Mouse (Mus musculus) C2C12 (cell line): ENCODE results near the gene Man2a2. TPM values are rescaled to one million over a fixed set of nuclear protein-coding genes. Genes with fewer than 3 reads are reported as not detected.
A peak's percentile ranks its signal among the peaks of the same experiment; 100 is the strongest.

ENCODE experiments used
- H3K27me3 ChIP-seq: one replicate; pipeline ENCODE4 v1.6.1; 2011; ENCODE audit not compliant: control insufficient read depth, insufficient read depth, insufficient read length
- H3K36me3 ChIP-seq: one replicate; pipeline ENCODE4 v1.6.1; 2011; ENCODE audit not compliant: control insufficient read depth, insufficient read depth
- H3K4me3 ChIP-seq: one replicate; pipeline ENCODE4 v1.5.1; 2011; ENCODE audit warnings: mild to moderate bottlenecking, control low read depth; ENCODE audit not compliant: poor library complexity, insufficient read depth, severe bottlenecking
- H3K79me2 ChIP-seq: one replicate; pipeline ENCODE4 v1.6.1; 2011; ENCODE audit not compliant: control insufficient read depth, insufficient read depth
- H3K79me3 ChIP-seq: one replicate; pipeline ENCODE4 v1.6.1; 2011; ENCODE audit warnings: low read depth, control low read depth
- H3ac ChIP-seq: one replicate; pipeline ENCODE3; 2011; ENCODE audit warnings: low read depth; ENCODE audit not compliant: control insufficient read depth, insufficient read length
- CEBPB ChIP-seq: IDR thresholded peaks from one replicate; pipeline ENCODE4 v1.6.1; 2011; ENCODE audit warnings: low read depth, mild to moderate bottlenecking, control low read depth, moderate library complexity
- CTCF ChIP-seq: IDR thresholded peaks from one replicate; pipeline ENCODE4 v1.5.1; 2011; ENCODE audit not compliant: control insufficient read depth, insufficient read depth, insufficient read length
- FOSL1 ChIP-seq: IDR thresholded peaks from one replicate; pipeline ENCODE4 v1.8.0; 2011; ENCODE audit warnings: mild to moderate bottlenecking, low read length; ENCODE audit not compliant: poor library complexity, insufficient read depth, severe bottlenecking
- MAX ChIP-seq: IDR thresholded peaks from one replicate; pipeline ENCODE4 v1.6.1; 2011; ENCODE audit warnings: mild to moderate bottlenecking, control low read depth
- MYOD1 ChIP-seq: IDR thresholded peaks from one replicate; pipeline ENCODE4 v1.6.1; 2011; ENCODE audit warnings: low read depth; ENCODE audit not compliant: control insufficient read depth, insufficient read length
- MYOG ChIP-seq: IDR thresholded peaks from one replicate; pipeline ENCODE4 v1.6.1; 2011; ENCODE audit not compliant: control insufficient read depth, insufficient read length; ENCODE audit errors: extremely low read depth
- USF1 ChIP-seq: IDR thresholded peaks from one replicate; pipeline ENCODE4 v1.6.1; 2011; ENCODE audit warnings: low read depth, mild to moderate bottlenecking, control low read depth, moderate library complexity
- polyA plus RNA-seq: library from polyadenylated mRNA; unstranded; fragments of >200 nt; fragmentation: generic; extraction: Trizol; gene quantifications from one replicate; pipeline ENCODE4 v1.2.1, GENCODE M21; 2012; ENCODE audit warnings: missing spikeins

Man2a2 gene
- polyA plus RNA-seq, 1 experiment, result 21.5 TPM

DNA sequence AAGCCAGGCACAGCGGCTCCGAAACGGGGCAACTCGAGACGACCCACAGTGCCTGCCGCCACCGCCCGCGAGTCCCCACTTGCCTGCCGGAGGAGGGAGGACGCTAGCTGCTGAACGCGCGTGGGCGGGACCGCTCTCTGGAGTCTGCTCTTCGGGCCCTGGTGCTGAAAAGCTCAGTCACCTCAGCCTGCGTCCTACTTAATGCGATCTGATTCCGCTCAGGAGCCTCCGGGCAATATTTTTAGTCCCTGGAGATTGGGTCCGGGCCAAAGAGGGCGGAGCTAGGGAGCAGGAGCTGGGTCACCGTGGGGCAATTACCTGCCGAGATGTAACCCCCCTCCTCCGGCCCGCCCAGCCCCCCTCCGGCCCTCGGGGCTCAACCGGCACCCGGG lies 530 bp downstream of the Man2a2 start:
- peak overlapping the region; percentile 49 for H3K4me3 ChIP-seq
- H3ac ChIP-seq, result peak overlapping the region; percentile 88
- H3K79me3 ChIP-seq, result no peaks in the 10 kb centered on the region
- H3K36me3 ChIP-seq, result peaks cover 8% of the 10 kb centered on the region
- H3K79me2 ChIP-seq, result no peaks in the 10 kb centered on the region
- H3K27me3 ChIP-seq, result no peaks in the 10 kb centered on the region
- TF ChIP-seq FOSL1 (no peak), MYOG (no peak), CTCF (no peak), MAX (no peak), MYOD1 (no peak), CEBPB (no peak), USF1 (no peak)

- peaks cover 8% of the 10 kb centered on the region for H3K36me3 ChIP-seq
- no peaks in the 10 kb centered on the region for H3K79me2 ChIP-seq
- peak overlapping the region; percentile 88 for H3ac ChIP-seq
- H3K79me3 ChIP-seq, result no peaks in the 10 kb centered on the region
- H3K27me3 ChIP-seq, result no peaks in the 10 kb centered on the region
- TF ChIP-seq MYOG, result no peak
- no peak for TF ChIP-seq CEBPB
- no peak for TF ChIP-seq FOSL1
- TF ChIP-seq CTCF, result no peak
- no peak for TF ChIP-seq MYOD1
- TF ChIP-seq MAX, result no peak
- H3K4me3 ChIP-seq, result peak overlapping the region; percentile 49
Observed at GRCm38 (mm10) chr7:80369967-80370431, 1.2 kb downstream of the Man2a2 start.

GRCm38 (mm10) chr7:80369461-80369860 lies 1.7 kb downstream of the Man2a2 start:
- Histone ChIP-seq H3K4me3 (no peak overlapping the region), H3K79me2 (no peaks in the 10 kb centered on the region), H3K36me3 (peaks cover 8% of the 10 kb centered on the region), H3K27me3 (no peaks in the 10 kb centered on the region), H3K79me3 (no peaks in the 10 kb centered on the region), H3ac (no peak overlapping the region)
- no peak for TF ChIP-seq MAX
- no peak for TF ChIP-seq CEBPB
- TF ChIP-seq FOSL1, result no peak
- no peak for TF ChIP-seq USF1

DNA sequence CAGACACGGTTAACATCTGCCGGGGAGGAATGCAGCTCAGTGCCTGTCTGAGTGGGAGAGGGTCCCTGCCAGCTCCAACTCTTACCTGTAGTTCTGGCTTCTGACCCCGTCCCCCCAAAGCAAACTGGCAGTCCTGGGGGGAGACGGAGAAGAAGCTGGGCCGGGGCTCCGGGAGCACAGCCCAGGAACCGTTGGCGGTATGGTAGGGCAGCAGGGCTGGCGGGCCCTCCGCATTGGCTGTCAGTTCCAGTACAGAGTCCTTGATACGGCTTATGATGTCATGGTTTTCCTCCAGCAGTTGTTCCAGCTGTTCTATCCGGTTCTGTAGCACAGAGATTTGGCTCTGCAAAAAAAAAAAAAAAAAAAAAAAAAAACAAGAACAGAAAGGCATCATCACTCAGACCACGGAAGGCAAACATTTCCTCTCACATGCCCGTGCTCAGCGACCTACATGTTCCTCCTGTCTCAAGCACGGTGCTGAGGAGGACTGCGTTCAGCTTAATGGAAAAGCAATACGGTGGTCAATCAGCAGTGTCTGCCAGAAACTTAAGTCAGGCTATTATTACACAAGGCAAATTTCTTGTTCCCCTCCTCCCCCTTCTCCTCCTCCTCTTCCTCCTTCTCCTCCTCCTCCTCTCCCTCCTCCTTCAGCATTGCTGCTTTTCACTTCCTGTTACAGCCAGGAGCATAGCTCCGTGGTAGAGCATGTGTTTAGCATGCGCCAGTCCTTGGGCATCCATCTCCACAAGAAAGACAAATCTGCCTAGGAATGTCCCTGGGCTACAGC lies 2.3 kb downstream of the Man2a2 start:
- Histone ChIP-seq H3K4me3 (no peak overlapping the region), H3K36me3 (peaks cover 8% of the 10 kb centered on the region), H3K27me3 (no peaks in the 10 kb centered on the region), H3K79me2 (no peaks in the 10 kb centered on the region), H3K79me3 (no peaks in the 10 kb centered on the region), H3ac (no peak overlapping the region)
- no peak for TF ChIP-seq CTCF
- TF ChIP-seq MAX, result no peak
- TF ChIP-seq FOSL1, result no peak
- no peak for TF ChIP-seq USF1

GRCm38 (mm10) chr7:80368009-80368408 lies 3.2 kb downstream of the Man2a2 start:
- TF ChIP-seq FOSL1 (no peak), CTCF (no peak), MYOD1 (no peak), MYOG (no peak)
- Histone ChIP-seq H3K36me3 (peaks cover 8% of the 10 kb centered on the region), H3K79me2 (no peaks in the 10 kb centered on the region), H3K4me3 (no peak overlapping the region), H3K27me3 (no peaks in the 10 kb centered on the region), H3K79me3 (no peaks in the 10 kb centered on the region), H3ac (no peak overlapping the region)

- peaks cover 8% of the 10 kb centered on the region for H3K36me3 ChIP-seq
- no peak overlapping the region for H3ac ChIP-seq
- H3K79me2 ChIP-seq, result no peaks in the 10 kb centered on the region
- H3K79me3 ChIP-seq, result no peaks in the 10 kb centered on the region
- H3K27me3 ChIP-seq, result no peaks in the 10 kb centered on the region
- no peak for TF ChIP-seq MYOG
- no peak for TF ChIP-seq MYOD1
- no peak for TF ChIP-seq MAX
- TF ChIP-seq USF1, result no peak
- H3K4me3 ChIP-seq, result no peak overlapping the region
Observed at GRCm38 (mm10) chr7:80367232-80367631, 3.9 kb downstream of the Man2a2 start.
